Mouse (Mus musculus) forebrain, embryonic 11.5 days (tissue): Measurements from ENCODE around the gene Rcc1. TPM values are rescaled to one million over a fixed set of nuclear protein-coding genes. Genes with fewer than 3 reads are reported as not detected.

Experiments
- ATAC-seq: fragments of 200-750 bp; cut with Nextera tagmentation; replicated peaks from 2 replicates; pipeline ENCODE4 v1.8.0; 2017; ENCODE audit warnings: moderate TSS enrichment; ENCODE audit not compliant: low FRiP score
- DNase-seq: peaks from one replicate; pipeline ENCODE4 v3.0.0-alpha.2; 2017; ENCODE audit warnings: low spot score
- H3K27ac ChIP-seq: fragments of 300-500 bp; sonication (generic); 2 replicates; pipeline ENCODE4 v1.5.1; 2014; ENCODE audit warnings: low read depth, low read length
- H3K27me3 ChIP-seq: fragments of 300-500 bp; sonication (generic); 2 replicates; pipeline ENCODE4 v1.6.1; 2014; ENCODE audit warnings: mild to moderate bottlenecking, low read length, mixed read lengths; ENCODE audit not compliant: control insufficient read depth, insufficient read depth
- H3K36me3 ChIP-seq: fragments of 300-500 bp; sonication (generic); 2 replicates; pipeline ENCODE4 v1.6.1; 2014; ENCODE audit warnings: mild to moderate bottlenecking, low read length, moderate library complexity, mixed read lengths; ENCODE audit not compliant: control insufficient read depth, insufficient read depth
- H3K4me1 ChIP-seq: fragments of 300-500 bp; sonication (generic); replicated peaks from 2 replicates; pipeline ENCODE4 v1.6.1; 2014; ENCODE audit warnings: low read length, mixed read lengths; ENCODE audit not compliant: control insufficient read depth, insufficient read depth
- H3K4me2 ChIP-seq: fragments of 300-500 bp; sonication (generic); 2 replicates; pipeline ENCODE4 v1.6.1; 2014; ENCODE audit warnings: low read depth, mild to moderate bottlenecking, low read length, moderate library complexity, mixed read lengths; ENCODE audit not compliant: severe bottlenecking
- H3K4me3 ChIP-seq: fragments of 300-500 bp; sonication (generic); 2 replicates; pipeline ENCODE4 v1.5.1; 2014; ENCODE audit warnings: low read depth, low read length
- H3K9ac ChIP-seq: fragments of 300-500 bp; sonication (generic); 2 replicates; pipeline ENCODE4 v1.6.1; 2014; ENCODE audit warnings: low read length
- H3K9me3 ChIP-seq: fragments of 300-500 bp; sonication (generic); 2 replicates; pipeline ENCODE4 v1.6.1; 2016; ENCODE audit warnings: low read length, mixed read lengths; ENCODE audit not compliant: control insufficient read depth
- WGBS: fragments of 180-500 bp; shearing (Covaris S2); extraction: QIAGEN DNeasy Blood & Tissue Kit; methylation state at CpG from one replicate; pipeline ENCODE4 v1.1.7; 2014; 5-methylcytosine and 5-hydroxymethylcytosine counted together
- polyA plus RNA-seq: library from polyadenylated mRNA; unstranded; fragments of >200 nt; fragmentation: Nextera tagmentation; extraction: Ambion mirVana; gene quantifications from 2 replicates; pipeline ENCODE4 v1.2.1, GENCODE M21; 2014

The Rcc1 gene
- polyA plus RNA-seq, 1 experiment from 2014 or later: 93.2 TPM

- H3K4me2 ChIP-seq: no peak overlapping the region
- no peak for DNase-seq
- H3K27me3 ChIP-seq: no peaks in the 10 kb centered on the region
- H3K27ac ChIP-seq: no peak overlapping the region
- H3K9ac ChIP-seq: no peak overlapping the region
- H3K36me3 ChIP-seq: no peaks in the 10 kb centered on the region
- no peaks in the 10 kb centered on the region for H3K4me1 ChIP-seq
- WGBS: 87% methylated on average over 5 of the region's 5 CpGs
- H3K9me3 ChIP-seq: no peaks in the 10 kb centered on the region
- no peak for ATAC-seq
- no peak overlapping the region for H3K4me3 ChIP-seq
These were observed 34.2 kb upstream of the Rcc1 start for GRCm38 (mm10) chr4:132387617-132388016.

GRCm38 (mm10) chr4:132386846-132387245 is 33.4 kb upstream of the Rcc1 start:
- Histone ChIP-seq H3K27me3 (no peaks in the 10 kb centered on the region), H3K9ac (no peak overlapping the region), H3K4me3 (no peak overlapping the region), H3K27ac (no peak overlapping the region), H3K36me3 (no peaks in the 10 kb centered on the region), H3K4me1 (no peaks in the 10 kb centered on the region), H3K9me3 (no peaks in the 10 kb centered on the region), H3K4me2 (no peak overlapping the region)
- DNase-seq: no peak
- ATAC-seq: no peak
- 93% methylated on average over 7 of the region's 7 CpGs for WGBS

- no peaks in the 10 kb centered on the region for H3K9me3 ChIP-seq
- H3K4me3 ChIP-seq: no peak overlapping the region
- no peak overlapping the region for H3K9ac ChIP-seq
- no peak overlapping the region for H3K4me2 ChIP-seq
- no peak for ATAC-seq
- H3K36me3 ChIP-seq: no peaks in the 10 kb centered on the region
- H3K27ac ChIP-seq: no peak overlapping the region
- 89% methylated on average over 8 of the region's 8 CpGs for WGBS
- no peaks in the 10 kb centered on the region for H3K27me3 ChIP-seq
- DNase-seq: no peak
- no peaks in the 10 kb centered on the region for H3K4me1 ChIP-seq
These were observed 32.5 kb upstream of the Rcc1 start for GRCm38 (mm10) chr4:132385771-132386410.

- ATAC-seq (no peak), DNase-seq (no peak)
- Histone ChIP-seq H3K9me3 (no peaks in the 10 kb centered on the region), H3K4me3 (no peak overlapping the region), H3K4me2 (no peak overlapping the region), H3K27ac (no peak overlapping the region), H3K4me1 (no peaks in the 10 kb centered on the region), H3K9ac (no peak overlapping the region), H3K36me3 (no peaks in the 10 kb centered on the region), H3K27me3 (no peaks in the 10 kb centered on the region)
- WGBS: 96% methylated on average over 3 of the region's 3 CpGs
These were observed 30.1 kb upstream of the Rcc1 start for GRCm38 (mm10) chr4:132383455-132383854.

- H3K27ac ChIP-seq: no peak overlapping the region
- DNase-seq: no peak
- H3K9me3 ChIP-seq: no peaks in the 10 kb centered on the region
- WGBS: 94% methylated on average over 4 of the region's 4 CpGs
- H3K27me3 ChIP-seq: no peaks in the 10 kb centered on the region
- no peak overlapping the region for H3K4me3 ChIP-seq
- no peak overlapping the region for H3K4me2 ChIP-seq
- no peaks in the 10 kb centered on the region for H3K36me3 ChIP-seq
- ATAC-seq: no peak
- no peaks in the 10 kb centered on the region for H3K4me1 ChIP-seq
- no peak overlapping the region for H3K9ac ChIP-seq
These were observed 28.9 kb upstream of the Rcc1 start for GRCm38 (mm10) chr4:132382296-132382695.

GRCm38 (mm10) chr4:132380965-132381616 is 27.7 kb upstream of the Rcc1 start:
- H3K4me3 ChIP-seq: no peak overlapping the region
- 99% methylated on average over 2 of the region's 2 CpGs for WGBS
- H3K27me3 ChIP-seq: no peaks in the 10 kb centered on the region
- H3K36me3 ChIP-seq: no peaks in the 10 kb centered on the region
- H3K4me2 ChIP-seq: no peak overlapping the region
- no peaks in the 10 kb centered on the region for H3K9me3 ChIP-seq
- H3K4me1 ChIP-seq: no peaks in the 10 kb centered on the region
- H3K9ac ChIP-seq: no peak overlapping the region
- ATAC-seq (no peak), DNase-seq (no peak)
- no peak overlapping the region for H3K27ac ChIP-seq

GRCm38 (mm10) chr4:132373820-132374219 is 20.4 kb upstream of the Rcc1 start:
- H3K9me3 ChIP-seq: no peaks in the 10 kb centered on the region
- ATAC-seq (no peak), DNase-seq (no peak)
- H3K27me3 ChIP-seq: no peaks in the 10 kb centered on the region
- no peak overlapping the region for H3K27ac ChIP-seq
- whole genome bisulfite sequencing: 100% methylated on average over 1 of the region's 1 CpGs
- no peak overlapping the region for H3K4me3 ChIP-seq
- H3K4me2 ChIP-seq: no peak overlapping the region
- no peak overlapping the region for H3K9ac ChIP-seq
- no peaks in the 10 kb centered on the region for H3K4me1 ChIP-seq
- no peaks in the 10 kb centered on the region; the same call in 1 of the 2 replicates for H3K36me3 ChIP-seq

GRCm38 (mm10) chr4:132369953-132370750 is 16.7 kb upstream of the Rcc1 start:
- Histone ChIP-seq H3K27ac (no peak overlapping the region), H3K4me3 (no peak overlapping the region), H3K27me3 (no peaks in the 10 kb centered on the region), H3K4me2 (no peak overlapping the region), H3K36me3 (peaks cover 1% of the 10 kb centered on the region; the same call in 1 of the 2 replicates), H3K9ac (no peak overlapping the region), H3K4me1 (no peaks in the 10 kb centered on the region), H3K9me3 (no peaks in the 10 kb centered on the region)
- DNase-seq: no peak
- ATAC-seq: no peak
- 84% methylated on average over 8 of the region's 8 CpGs for WGBS
